Mouse (Mus musculus) testis, adult 2 months (tissue): ENCODE measurements around the gene Fam89a.

Source experiments
- CTCF ChIP-seq: fragments of 200-500 bp; IDR thresholded peaks from 2 replicates; pipeline ENCODE4 v1.5.1; 2012; ENCODE audit warnings: low read depth, mild to moderate bottlenecking, inconsistent platforms, low read length, moderate library complexity; ENCODE audit not compliant: control insufficient read depth, insufficient read depth, insufficient replicate concordance
- POLR2A ChIP-seq: fragments of 200-500 bp; IDR thresholded peaks from 2 replicates; pipeline ENCODE4 v1.6.1; 2012; ENCODE audit warnings: low read depth, mild to moderate bottlenecking, inconsistent platforms, low read length, moderate library complexity; ENCODE audit not compliant: control insufficient read depth

DNA sequence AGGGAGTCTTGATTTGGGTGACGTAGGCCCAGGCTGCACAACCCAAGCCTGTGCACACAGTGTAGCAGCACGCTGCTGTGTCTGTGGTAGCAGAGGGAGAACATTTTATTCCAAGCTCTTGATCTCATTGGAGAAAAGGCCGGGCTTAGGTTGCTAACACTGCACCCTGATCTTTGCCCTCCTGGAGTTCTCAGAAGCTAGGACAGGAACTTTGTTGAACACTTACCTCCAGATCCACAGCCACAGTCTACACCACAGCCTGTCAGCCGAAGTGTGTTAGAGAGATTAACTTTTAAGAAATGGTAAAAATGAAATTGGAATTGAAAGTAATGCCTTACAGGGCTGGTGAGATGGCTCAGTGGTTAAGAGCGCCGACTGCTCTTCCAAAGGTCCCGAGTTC is 27.3 kb downstream of the Fam89a start:
- no peak for TF ChIP-seq POLR2A
- no peak for TF ChIP-seq CTCF
